Mouse (Mus musculus): ENCODE results near the gene Lrrc8a. TPM values are rescaled to one million over a fixed set of nuclear protein-coding genes. Genes with fewer than 3 reads are reported as not detected.

Lrrc8a gene
- 54.0 and 62.2 TPM in 2 replicates for polyA plus RNA-seq (2014; fragmentation: Nextera tagmentation; extraction: Ambion mirVana)

DNA sequence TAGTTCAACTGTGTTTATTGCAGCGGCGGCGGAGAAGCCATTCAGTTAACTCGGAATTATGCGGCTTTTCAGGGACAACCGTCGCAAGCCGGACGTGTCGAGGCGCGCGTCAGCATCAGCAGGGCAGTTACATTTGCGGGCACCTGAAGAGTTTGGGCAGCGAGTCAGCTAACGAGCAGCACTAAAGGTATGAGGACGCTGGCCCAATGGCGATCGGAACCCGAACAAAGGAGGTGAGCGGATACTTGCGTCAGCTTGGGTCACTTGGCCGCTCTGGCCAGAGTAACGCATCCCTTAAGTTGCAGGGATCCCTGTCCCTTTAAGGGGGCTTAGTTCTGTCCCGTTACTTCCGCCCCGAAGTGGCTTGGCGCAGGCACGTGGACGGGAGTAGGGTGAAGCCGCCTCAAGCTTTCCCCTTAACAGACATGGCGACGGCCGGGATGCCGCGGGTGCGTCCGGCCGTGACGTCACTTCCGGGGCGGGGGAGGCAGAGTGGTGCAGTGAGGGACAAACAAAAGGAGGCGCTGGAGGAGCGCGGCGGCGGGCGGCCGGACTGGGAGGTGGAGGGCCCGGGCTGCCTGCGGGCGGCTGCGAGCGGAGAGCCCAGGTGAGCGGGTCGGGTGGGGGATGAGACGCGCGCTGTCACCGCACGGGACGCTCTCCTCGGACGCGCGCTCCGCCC, at the start of gene Lrrc8a:
Lrrc8a (plus strand) TSS at position 517 of the 682 bp plus-strand sequence.
- ATAC-seq (ENCODE audit: low read depth): peak; percentile 98
- Histone ChIP-seq H3K36me3 (ENCODE audit: control insufficient read depth, insufficient read depth, low read length) (peaks cover 11% of the 10 kb centered on the region; the same call in 1 of the 2 replicates), H3K9ac (replicated peaks; ENCODE audit: low read depth, low read length) (peak within 1 kb of the TSS; percentile 93), H3K27ac (ENCODE audit: low read depth, low read length) (peak within 1 kb of the TSS; percentile 91), H3K4me1 (ENCODE audit: control insufficient read depth, insufficient read depth, low read length) (peaks cover 18% of the 10 kb centered on the region), H3K9me3 (ENCODE audit: control insufficient read depth, low read length) (no peaks in the 10 kb centered on the region), H3K27me3 (ENCODE audit: control insufficient read depth, insufficient read depth, low read length) (no peaks in the 10 kb centered on the region), H3K4me3 (ENCODE audit: low read depth, low read length) (peak within 1 kb of the TSS; percentile 92), H3K4me2 (ENCODE audit: low read depth, low read length) (peak within 1 kb of the TSS; percentile 91)
- 0% methylated on average over 60 of the region's 67 CpGs for WGBS

DNA sequence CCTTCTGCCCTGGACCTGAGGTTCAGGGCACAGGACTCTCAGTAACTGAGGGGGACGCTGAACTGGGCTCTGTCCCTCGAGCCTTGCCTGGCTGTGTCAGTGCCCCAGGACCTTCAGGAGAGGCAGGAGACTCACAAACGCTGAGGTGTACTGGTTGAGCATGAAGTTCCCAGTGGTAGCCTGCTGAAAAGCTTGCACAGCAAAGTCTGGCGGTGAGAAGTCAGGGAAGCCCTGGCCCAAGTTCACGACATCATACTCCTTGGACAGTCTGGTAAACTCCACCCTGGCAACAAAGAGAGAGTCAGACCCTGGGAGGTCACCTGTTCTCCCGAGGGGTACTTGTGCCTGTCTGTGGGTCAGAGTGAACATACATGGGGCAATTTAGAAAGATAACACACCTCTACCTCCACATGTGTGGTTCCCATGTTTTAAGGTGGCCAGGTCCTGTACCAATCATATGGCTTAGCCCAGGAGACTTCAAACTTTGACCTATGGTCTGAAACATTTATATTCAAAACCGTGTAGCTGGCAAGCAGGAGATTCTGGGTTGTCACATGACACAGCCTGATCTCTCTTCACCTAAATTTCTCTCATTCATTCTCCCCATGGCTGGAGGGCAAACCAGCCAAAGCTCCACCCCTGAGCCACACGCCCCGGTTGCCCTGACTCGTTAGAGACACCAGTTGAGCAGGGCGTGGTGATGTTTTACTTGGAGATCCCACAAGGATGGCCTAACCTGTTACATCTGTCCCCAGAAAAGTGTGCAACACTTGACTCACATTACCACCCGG, 45.5 kb upstream of the Lrrc8a start:
- H3K27ac ChIP-seq (ENCODE audit: low read depth, low read length): no peak overlapping the region
- H3K36me3 ChIP-seq (ENCODE audit: control insufficient read depth, insufficient read depth, low read length): no peaks in the 10 kb centered on the region
- H3K4me3 ChIP-seq (ENCODE audit: low read depth, low read length): no peak overlapping the region
- H3K4me1 ChIP-seq (ENCODE audit: control insufficient read depth, insufficient read depth, low read length): no peaks in the 10 kb centered on the region
- H3K9me3 ChIP-seq (ENCODE audit: control insufficient read depth, low read length): no peaks in the 10 kb centered on the region
- H3K27me3 ChIP-seq (ENCODE audit: control insufficient read depth, insufficient read depth, low read length): no peaks in the 10 kb centered on the region
- no peak for ATAC-seq (ENCODE audit: low read depth)
- no peak overlapping the region for H3K4me2 ChIP-seq (ENCODE audit: low read depth, low read length)
- no peak overlapping the region for H3K9ac ChIP-seq (replicated peaks; ENCODE audit: low read depth, low read length)
- WGBS: 90% methylated on average over 12 of the region's 12 CpGs

DNA sequence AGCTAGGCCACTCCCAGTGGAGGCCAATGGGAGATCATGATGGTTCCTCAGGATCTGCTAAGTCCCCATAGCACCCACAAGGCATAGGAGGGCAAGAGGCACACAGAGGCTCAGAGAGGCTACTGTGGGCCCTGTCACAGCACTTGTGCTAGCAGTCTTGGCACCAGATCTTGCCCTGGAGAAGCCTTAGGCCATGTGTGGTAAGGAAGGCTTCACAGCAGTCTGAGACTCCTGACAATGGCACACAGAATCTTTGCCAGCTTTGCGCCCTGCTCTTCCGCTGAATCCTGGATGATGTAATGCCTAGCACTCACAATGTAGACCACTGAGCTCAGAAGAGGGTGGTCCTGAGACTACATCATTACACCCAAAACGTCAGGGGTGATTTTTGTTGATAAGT, 42.9 kb upstream of the Lrrc8a start:
- no peaks in the 10 kb centered on the region for H3K27me3 ChIP-seq (ENCODE audit: control insufficient read depth, insufficient read depth, low read length)
- 89% methylated on average over 3 of the region's 3 CpGs for WGBS
- no peak overlapping the region for H3K27ac ChIP-seq (ENCODE audit: low read depth, low read length)
- H3K4me2 ChIP-seq (ENCODE audit: low read depth, low read length): no peak overlapping the region
- H3K9ac ChIP-seq (replicated peaks; ENCODE audit: low read depth, low read length): no peak overlapping the region
- H3K4me3 ChIP-seq (ENCODE audit: low read depth, low read length): no peak overlapping the region
- no peaks in the 10 kb centered on the region for H3K4me1 ChIP-seq (ENCODE audit: control insufficient read depth, insufficient read depth, low read length)
- H3K36me3 ChIP-seq (ENCODE audit: control insufficient read depth, insufficient read depth, low read length): no peaks in the 10 kb centered on the region
- H3K9me3 ChIP-seq (ENCODE audit: control insufficient read depth, low read length): no peaks in the 10 kb centered on the region
- no peak for ATAC-seq (ENCODE audit: low read depth)

DNA sequence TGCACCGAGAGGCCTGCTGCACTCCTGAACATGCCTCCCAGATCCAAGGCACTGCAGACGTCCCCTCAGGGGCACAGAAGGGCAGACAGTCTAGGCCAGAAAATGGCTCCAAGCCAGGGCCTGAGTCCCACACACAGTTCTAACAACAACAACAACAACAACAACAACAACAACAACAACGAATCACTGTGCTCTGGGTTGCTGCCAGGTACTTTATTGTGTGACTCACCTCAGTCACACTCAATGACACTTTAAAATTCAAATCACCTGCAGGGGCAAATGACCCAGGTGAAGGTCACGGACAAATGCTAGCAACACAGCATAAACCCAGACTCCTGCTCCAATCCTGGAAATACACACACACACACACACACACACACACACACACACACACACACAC, 39.5 kb upstream of the Lrrc8a start:
- no peak overlapping the region for H3K27ac ChIP-seq (ENCODE audit: low read depth, low read length)

DNA sequence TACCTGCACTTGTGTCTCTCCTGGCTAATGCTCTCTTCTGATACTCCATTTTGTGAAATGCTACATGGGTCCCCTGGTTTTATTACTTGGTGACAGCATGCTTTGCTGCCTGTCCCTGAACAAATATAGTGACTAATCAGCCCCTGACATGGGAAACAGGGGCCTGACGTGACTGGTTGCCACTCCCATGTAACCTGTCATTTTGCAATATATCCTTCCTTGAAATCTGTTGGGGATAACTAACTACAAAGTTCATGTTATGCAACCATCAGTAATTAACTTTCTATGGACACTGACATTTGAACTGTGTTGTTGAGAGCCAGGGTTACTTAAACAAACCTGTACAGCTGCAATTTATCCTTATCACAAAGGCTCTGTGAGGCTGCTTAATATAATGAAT, 37.5 kb upstream of the Lrrc8a start:
- H3K27ac ChIP-seq (ENCODE audit: low read depth, low read length): no peak overlapping the region
- peaks cover 5% of the 10 kb centered on the region; the same call in 1 of the 2 replicates for H3K4me1 ChIP-seq (ENCODE audit: control insufficient read depth, insufficient read depth, low read length)
- no peaks in the 10 kb centered on the region for H3K36me3 ChIP-seq (ENCODE audit: control insufficient read depth, insufficient read depth, low read length)
- no peak overlapping the region for H3K4me2 ChIP-seq (ENCODE audit: low read depth, low read length)
- no peaks in the 10 kb centered on the region for H3K9me3 ChIP-seq (ENCODE audit: control insufficient read depth, low read length)
- H3K27me3 ChIP-seq (ENCODE audit: control insufficient read depth, insufficient read depth, low read length): no peaks in the 10 kb centered on the region
- no peak overlapping the region for H3K4me3 ChIP-seq (ENCODE audit: low read depth, low read length)
- no peak overlapping the region for H3K9ac ChIP-seq (replicated peaks; ENCODE audit: low read depth, low read length)
- 64% methylated on average over 1 of the region's 1 CpGs for WGBS
- ATAC-seq (ENCODE audit: low read depth): no peak

More for the DNA sequence above, 39.5 kb upstream of the Lrrc8a start:
- H3K4me2 ChIP-seq (ENCODE audit: low read depth, low read length): no peak overlapping the region
- no peak for ATAC-seq (ENCODE audit: low read depth)
- H3K9ac ChIP-seq (replicated peaks; ENCODE audit: low read depth, low read length): no peak overlapping the region
- H3K27me3 ChIP-seq (ENCODE audit: control insufficient read depth, insufficient read depth, low read length): no peaks in the 10 kb centered on the region
- H3K9me3 ChIP-seq (ENCODE audit: control insufficient read depth, low read length): no peaks in the 10 kb centered on the region
- WGBS: 72% methylated on average over 4 of the region's 4 CpGs
- no peak overlapping the region for H3K4me3 ChIP-seq (ENCODE audit: low read depth, low read length)
- no peaks in the 10 kb centered on the region for H3K4me1 ChIP-seq (ENCODE audit: control insufficient read depth, insufficient read depth, low read length)
- no peaks in the 10 kb centered on the region for H3K36me3 ChIP-seq (ENCODE audit: control insufficient read depth, insufficient read depth, low read length)

DNA sequence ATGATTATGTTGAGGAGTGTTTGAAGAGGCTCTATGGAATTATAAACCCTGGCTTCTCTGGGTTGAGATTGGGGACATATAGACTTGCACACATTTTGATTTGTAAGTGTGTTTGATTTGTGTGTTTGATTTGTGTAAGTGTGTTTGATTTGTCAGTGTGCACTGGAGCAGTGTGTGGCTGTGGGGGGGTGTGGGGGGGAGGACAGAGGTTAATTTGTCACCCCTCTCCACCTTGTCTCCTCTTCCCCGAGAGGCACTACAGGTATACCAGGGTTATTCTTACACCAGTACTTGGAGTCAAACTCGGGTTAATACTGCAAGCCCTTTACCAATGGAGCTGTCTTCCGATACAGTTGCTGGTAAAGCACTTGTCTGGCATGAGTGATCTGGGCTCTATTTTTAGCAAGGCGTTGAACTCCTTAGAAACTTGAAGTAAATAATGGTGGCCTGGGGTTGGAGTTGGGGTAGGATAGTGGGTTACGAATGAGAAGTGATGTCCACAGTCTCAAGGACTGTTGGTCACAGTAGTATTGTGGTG, 37.1 kb upstream of the Lrrc8a start:
- no peak overlapping the region for H3K4me3 ChIP-seq (ENCODE audit: low read depth, low read length)
- no peak overlapping the region for H3K9ac ChIP-seq (replicated peaks; ENCODE audit: low read depth, low read length)
- H3K9me3 ChIP-seq (ENCODE audit: control insufficient read depth, low read length): no peaks in the 10 kb centered on the region
- H3K27ac ChIP-seq (ENCODE audit: low read depth, low read length): no peak overlapping the region
- ATAC-seq (ENCODE audit: low read depth): no peak
- H3K36me3 ChIP-seq (ENCODE audit: control insufficient read depth, insufficient read depth, low read length): no peaks in the 10 kb centered on the region
- no peak overlapping the region for H3K4me2 ChIP-seq (ENCODE audit: low read depth, low read length)
- H3K4me1 ChIP-seq (ENCODE audit: control insufficient read depth, insufficient read depth, low read length): peaks cover 5% of the 10 kb centered on the region; the same call in 1 of the 2 replicates
- H3K27me3 ChIP-seq (ENCODE audit: control insufficient read depth, insufficient read depth, low read length): no peaks in the 10 kb centered on the region
- WGBS: 83% methylated on average over 5 of the region's 5 CpGs

DNA sequence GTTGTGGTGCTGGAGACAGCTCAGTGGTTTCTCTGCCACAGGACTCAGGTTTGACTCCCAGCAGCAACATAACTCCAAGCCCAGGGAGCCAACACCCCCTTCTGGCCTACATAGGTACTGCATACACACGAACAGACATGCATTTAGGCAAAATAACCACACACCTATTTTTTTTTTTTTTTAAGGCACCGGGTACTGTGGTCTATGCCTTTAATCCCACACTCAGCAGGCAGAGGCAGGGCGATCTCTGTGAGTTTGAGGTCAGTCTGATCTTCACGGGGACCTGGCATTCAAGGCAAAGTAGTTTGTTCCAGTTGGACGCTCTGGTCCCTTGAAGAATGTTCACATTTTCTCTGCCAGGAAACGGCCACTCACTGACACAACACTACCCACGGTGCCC, 34.1 kb upstream of the Lrrc8a start:
- Histone ChIP-seq H3K36me3 (ENCODE audit: control insufficient read depth, insufficient read depth, low read length) (no peaks in the 10 kb centered on the region), H3K4me2 (ENCODE audit: low read depth, low read length) (no peak overlapping the region), H3K4me1 (ENCODE audit: control insufficient read depth, insufficient read depth, low read length) (peaks cover 12% of the 10 kb centered on the region), H3K27ac (ENCODE audit: low read depth, low read length) (no peak overlapping the region), H3K4me3 (ENCODE audit: low read depth, low read length) (no peak overlapping the region), H3K27me3 (ENCODE audit: control insufficient read depth, insufficient read depth, low read length) (no peaks in the 10 kb centered on the region), H3K9me3 (ENCODE audit: control insufficient read depth, low read length) (no peaks in the 10 kb centered on the region), H3K9ac (replicated peaks; ENCODE audit: low read depth, low read length) (no peak overlapping the region)
- WGBS: 79% methylated on average over 7 of the region's 7 CpGs
- no peak for ATAC-seq (ENCODE audit: low read depth)

DNA sequence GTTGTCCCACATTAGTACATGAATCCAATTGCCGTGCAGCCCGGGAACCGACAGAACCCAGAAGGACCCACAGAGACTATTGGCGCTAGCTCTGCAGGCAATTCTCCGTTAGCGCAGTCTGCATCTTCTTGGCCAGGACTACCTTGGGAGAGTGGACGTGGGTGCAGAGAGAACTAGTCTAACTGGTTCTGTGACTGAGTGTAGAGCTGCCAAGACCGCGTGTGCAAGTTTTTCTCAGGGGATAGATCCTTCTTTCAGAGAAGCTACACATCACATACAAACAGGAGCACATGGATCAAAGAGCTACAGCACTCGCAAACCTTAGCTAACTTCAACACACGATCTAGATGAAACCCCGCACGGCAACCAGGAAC, 32.3 kb upstream of the Lrrc8a start:
- H3K4me1 ChIP-seq (ENCODE audit: control insufficient read depth, insufficient read depth, low read length): peaks cover 12% of the 10 kb centered on the region
- WGBS: under 1% methylated on average over 13 of the region's 13 CpGs
- H3K4me2 ChIP-seq (ENCODE audit: low read depth, low read length): peak overlapping the region; percentile 63
- ATAC-seq (ENCODE audit: low read depth): peak; percentile 58
- H3K9ac ChIP-seq (replicated peaks; ENCODE audit: low read depth, low read length): peak overlapping the region; percentile 58
- H3K4me3 ChIP-seq (ENCODE audit: low read depth, low read length): peak overlapping the region; percentile 58
- H3K27me3 ChIP-seq (ENCODE audit: control insufficient read depth, insufficient read depth, low read length): no peaks in the 10 kb centered on the region
- peak overlapping the region; percentile 76 for H3K27ac ChIP-seq (ENCODE audit: low read depth, low read length)
- no peaks in the 10 kb centered on the region for H3K9me3 ChIP-seq (ENCODE audit: control insufficient read depth, low read length)
- no peaks in the 10 kb centered on the region for H3K36me3 ChIP-seq (ENCODE audit: control insufficient read depth, insufficient read depth, low read length)
